Mouse (Mus musculus): ENCODE data around the gene Yipf1.
"Not testable (repeated sequence)": the region's sequence is repeated elsewhere in the genome, so short reads cannot be mapped to it uniquely, and the experiment has no call there.

Gene Yipf1

DNA sequence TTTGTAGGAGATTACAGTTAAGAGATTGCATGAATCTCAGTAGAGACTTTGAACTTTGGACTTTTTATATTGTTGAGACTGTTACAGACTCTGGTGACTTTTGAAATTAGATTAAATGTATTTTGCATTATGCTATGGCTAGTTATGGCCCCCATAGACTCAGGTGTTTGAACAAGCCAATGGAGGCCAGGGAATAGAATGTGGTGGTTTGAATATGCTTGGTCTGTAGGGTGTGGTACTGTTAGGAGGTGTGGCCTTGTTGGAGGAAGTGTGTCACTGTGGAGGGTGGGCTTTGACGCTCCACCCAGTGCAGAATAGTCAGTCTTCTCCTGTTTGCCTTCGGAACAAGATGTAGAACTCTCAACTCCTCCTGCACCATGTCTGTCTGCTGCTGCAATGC is 8.9 kb downstream of the Yipf1 start:
- DNase-seq (ENCODE audit: extremely low spot score): no peak

DNA sequence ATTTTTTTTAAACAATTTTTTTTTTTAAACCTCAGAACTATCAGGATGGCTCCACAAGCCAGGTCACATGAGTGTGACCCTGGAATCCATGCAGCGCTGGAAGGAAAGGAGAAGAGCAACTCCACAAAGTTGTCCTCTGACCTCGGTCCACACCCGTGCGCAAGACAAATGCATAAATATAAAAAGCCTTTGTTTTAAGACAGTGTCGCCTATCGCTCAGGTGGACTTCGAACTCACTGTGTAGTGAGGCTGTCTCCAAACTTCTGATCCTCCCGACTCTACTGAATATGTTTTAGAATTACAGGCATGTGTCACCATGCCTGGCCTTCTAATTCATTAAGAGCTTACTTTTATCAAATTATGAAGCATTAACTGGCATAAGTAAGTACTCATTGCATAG is 14.4 kb downstream of the Yipf1 start:
- DNase-seq (ENCODE audit: extremely low spot score): no peak

DNA sequence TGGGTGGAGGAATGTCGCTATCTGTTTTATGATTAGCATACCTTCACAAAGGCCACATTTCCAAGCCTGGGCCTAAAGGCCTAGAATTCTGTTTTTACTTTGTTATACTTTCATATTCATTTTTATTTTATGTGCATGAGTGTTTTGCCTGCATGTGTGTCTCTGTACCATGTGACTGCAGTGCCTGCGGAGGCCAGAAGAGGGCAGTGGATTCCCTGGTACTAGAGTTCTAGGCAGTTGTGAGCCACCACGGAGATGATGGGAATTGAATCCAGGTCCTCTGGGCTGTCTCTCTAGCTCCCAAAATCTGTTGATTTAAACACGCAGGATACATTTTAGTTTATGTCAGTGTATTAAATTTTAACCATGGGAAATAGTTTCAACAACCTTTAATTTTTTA is 19.4 kb downstream of the Yipf1 start:
- no peak for DNase-seq (ENCODE audit: extremely low spot score)

DNA sequence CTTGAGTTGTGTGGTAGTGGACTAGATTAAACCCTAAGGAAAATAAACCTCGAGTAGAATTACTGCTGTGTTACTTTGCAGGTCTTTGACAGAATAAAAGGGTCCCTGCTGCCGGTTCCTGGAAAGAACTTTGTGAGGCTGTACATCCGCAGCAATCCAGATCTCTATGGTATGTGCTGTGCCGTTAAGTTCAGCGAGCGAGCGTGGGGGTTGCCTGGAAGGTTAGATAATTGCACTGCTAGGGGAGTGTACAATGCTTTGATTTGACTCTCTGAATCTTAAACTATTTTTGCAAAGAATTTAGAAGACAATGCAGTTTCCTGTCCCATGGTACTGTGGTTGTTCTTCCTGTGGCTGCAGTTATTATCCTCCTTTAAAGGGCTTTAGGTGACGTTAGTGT is 22.2 kb downstream of the Yipf1 start:
- no peak for DNase-seq (ENCODE audit: extremely low spot score)

DNA sequence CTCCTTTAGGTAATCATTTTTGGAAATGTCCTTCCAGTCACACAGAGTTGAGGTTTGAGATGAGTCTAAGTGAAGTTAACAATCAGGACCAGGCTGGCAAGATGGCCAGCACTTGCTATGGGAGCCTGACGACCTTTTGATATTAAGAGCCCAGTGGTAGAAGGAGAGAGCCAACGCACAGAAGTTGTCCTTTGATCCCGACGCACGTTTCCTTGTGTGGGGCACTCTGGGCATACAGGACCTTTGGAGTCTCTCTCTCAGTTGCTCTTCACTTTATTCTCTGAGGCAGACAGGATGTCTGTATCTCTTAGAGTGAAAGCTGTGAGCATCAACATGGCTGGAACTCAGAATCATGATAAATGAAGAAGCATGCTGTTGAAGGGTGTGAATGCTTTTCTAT is 23.3 kb downstream of the Yipf1 start:
- no peak for DNase-seq (ENCODE audit: extremely low spot score)

DNA sequence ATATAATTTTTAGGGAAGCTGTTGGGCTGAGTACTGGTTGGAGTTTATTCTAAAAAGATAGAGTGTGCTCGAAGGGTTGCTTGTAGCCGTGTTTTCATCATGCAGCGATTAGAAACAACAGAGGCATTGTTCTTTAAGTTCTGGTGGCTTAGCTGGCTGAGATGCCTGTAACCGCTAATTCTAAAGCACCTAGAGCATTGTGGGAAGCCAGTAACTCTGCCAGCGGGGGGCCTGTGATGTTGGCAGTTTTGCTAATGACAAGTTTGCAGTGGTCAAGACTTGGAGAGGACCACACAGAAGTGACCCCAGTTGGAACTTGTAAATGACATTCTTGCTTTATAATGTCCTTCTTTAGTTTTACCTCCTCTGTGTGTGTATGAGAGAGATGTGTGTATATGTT is 27.2 kb downstream of the Yipf1 start:
- DNase-seq (ENCODE audit: extremely low spot score): no peak

DNA sequence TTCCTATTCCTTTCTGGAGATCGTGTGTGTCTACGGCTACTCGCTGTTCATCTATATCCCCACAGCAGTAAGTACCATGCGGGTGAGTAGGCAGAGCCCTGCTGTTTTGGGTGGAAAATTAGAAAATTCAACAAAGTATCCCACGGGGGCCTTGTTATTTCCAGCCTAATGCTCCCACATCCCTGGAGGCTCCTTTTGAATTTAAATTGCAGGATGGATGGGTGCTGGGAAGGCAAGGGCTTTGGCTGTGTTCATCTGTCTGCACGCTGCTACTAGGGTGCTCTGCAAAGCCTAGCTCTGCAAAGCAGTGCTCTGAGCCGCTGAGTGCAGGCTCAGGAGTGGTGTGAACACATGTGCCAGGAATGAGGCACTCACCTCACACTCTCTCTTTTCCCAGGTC is 30.4 kb downstream of the Yipf1 start:
- no peak for DNase-seq (ENCODE audit: extremely low spot score)

DNA sequence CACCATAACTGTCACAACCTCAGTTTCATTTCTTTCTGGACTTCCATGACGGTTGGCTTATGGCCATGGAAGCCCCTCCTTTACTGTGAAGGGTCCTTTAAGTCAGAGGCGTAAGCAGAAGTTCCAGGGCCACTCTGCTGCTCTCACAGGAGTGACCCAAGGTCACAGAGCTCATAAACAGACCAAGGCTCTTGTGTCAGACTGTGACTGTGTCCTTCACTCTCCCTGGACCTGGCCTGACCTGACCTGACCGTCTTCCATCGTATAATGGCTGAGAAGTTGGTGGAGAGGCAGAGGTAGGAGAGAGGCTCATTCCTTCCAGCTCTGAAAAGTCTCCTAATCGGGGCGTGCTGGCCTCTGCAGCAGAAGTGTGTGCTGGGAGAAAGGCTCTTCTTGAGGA is 33.1 kb downstream of the Yipf1 start:
- DNase-seq (ENCODE audit: extremely low spot score): no peak

DNA sequence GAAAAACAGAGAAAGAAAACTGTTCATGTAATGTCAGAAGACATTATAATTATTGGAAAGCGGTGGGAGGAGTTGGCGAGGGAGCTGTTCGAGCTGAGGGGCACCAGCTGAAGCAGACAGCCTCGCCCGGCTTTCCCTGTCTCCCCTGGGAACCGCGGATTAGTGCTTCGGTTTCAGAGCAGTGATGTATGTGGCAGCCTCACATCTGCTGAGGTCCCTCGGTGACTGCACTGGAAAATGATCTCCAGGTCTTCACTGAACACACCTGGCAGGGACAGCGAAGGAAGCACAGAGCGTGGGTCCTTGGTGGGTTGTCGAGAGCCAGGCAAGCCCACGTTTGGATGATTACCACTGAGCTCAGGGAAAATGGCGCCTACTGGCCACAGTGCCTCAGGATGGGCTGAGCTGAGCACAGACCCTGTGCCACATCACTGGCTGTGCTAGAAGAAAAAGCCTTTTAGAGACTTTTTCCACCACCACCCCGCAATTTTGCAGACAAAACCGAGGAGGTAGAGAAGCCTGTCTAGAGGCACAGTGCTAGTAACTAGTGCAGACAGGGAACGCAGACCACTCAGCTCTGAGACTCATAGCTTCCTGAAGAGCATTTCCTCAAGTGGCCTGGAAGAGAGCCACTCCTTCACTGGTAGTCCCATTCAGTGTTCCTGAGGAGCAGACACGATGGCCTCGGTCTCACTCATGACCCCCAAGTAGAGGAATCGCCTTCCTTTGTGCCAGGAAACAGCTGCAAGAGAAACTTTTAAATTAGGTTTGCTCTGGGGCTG is 34.6 kb downstream of the Yipf1 start:
- no peak for DNase-seq (ENCODE audit: extremely low spot score)

DNA sequence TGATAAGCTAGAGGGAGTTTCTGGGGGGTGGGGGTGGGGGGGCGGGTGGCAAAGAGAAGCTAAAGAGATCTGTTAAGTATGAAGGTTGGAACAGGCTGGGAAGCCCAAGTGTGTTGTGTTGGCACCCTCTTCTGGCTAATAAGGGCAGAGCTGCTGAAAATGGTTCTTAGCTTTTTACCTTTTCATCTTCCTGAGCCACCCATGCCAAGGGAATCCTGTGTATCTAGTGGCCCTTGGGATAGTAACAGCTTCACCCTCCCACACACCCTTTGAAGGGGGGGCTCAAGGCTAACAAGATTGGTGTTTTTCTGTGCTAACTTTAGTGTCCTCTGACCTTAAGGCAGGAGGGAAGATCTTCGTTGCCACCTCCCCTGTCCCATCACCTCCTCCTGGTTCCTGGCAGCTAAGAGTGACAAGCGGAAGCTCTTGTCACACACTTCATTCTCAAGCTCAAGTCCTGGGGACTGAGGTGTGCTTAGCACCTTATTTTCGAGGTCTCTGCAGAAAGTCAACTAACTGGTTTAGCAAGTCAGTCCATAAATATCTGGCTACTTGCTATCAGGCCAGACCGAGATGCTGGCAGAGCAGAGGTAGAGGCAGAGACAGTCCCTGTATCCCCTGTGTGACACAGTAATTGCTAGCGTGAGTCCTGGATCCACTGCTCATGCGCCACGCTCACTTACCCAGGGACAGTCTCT is 35.3 kb downstream of the Yipf1 start:
- DNase-seq (ENCODE audit: extremely low spot score): peak; percentile 34

DNA sequence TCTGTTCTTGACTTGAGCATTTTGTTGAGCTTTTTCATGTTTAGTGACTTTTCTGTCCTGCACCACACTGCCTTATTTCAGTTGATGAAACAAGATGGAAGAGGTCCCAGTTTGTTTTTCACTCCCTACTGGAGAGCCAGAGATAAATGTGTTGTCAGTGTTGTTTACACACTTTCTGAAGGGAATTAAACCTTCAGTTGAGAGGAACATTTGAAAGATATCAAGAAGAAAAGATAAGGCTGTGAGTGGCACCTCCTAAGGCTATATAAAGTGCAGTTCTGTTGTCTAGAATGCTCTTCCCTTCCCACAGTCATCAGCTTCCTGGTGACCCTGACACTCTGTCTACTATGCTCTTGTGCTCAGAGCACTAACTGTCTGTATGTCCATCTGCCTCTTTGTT is 37.2 kb downstream of the Yipf1 start:
- DNase-seq (ENCODE audit: extremely low spot score): no peak

DNA sequence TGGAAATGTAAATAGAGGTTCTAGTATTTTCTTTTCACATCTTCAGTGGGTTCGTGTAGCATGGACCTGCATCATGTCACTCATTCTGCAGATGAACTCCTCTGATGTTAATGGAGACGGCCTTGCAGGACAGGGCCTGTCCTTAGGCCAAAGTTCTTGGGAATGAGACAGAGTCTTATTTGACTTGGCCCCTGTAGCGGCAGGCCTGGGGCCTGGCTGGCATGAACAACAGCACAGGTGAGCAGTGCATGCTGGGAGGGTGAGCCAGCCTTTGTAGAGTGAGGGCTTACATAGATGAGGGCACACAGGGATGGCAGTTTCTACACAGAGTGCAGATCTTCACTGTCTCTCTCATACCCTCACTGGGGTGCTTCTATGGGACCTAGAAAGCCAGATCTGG is 39.4 kb downstream of the Yipf1 start:
- no peak for DNase-seq (ENCODE audit: extremely low spot score)

DNA sequence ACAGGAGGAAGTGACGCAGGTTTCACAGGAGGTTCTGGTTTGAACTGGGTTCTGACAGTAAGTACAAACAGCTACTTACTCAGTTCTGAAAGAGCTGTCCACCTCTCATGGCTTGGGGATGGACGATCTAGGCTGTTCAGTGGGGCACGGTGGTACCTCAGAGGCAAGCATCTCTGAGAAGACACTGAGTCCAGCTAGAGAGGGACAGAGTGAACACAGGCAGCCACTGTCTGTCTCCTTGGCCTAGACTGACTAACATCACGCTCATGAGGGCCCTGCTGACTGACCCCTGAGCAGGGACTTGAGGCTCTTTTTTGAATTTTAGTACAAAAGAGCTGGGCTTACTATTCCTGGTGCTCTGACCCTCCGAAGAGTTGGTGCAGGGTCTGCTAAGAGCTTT is 40.0 kb downstream of the Yipf1 start:
- DNase-seq (ENCODE audit: extremely low spot score): no peak

DNA sequence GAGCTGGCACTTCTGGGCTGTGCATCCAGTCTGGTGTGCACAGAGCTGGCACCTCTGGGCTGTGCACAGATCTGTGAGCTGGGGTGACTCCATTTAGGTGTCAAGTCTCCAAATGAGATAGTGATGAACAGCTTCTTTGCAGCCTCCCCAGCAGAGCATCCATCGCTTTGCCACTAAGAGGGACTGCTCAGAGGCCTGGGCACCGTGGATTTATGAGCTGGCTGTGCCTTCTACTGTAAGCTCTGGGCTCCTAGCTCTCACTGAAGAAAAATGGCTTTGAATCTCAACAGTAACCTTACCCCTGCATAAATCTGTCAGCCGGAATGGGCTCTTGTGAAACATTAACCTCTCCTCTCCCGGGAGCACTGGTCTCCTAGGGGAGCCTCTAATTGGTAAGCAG is 40.4 kb downstream of the Yipf1 start:
- DNase-seq (ENCODE audit: extremely low spot score): peak; percentile 34

DNA sequence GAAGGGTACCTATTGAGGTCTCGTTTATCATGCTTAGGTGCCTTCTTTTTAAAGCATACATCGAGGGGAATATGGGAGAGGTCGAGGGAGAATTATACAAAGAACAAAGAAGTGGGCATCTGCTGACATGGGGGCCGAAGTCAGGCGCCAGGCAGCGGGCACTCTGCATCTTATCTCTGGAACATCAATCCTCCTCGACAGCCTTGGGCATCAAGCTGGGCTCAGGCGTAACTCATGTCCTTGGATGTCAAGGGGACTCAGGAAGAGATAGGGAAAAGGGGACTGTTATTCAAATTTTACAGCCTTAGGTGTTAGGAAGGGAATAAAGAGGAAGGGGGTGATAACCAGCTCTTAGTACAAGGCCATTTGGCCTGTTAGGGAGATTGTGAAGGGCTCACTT is 43.0 kb downstream of the Yipf1 start:
- not testable (repeated sequence) for DNase-seq (ENCODE audit: extremely low spot score)

DNA sequence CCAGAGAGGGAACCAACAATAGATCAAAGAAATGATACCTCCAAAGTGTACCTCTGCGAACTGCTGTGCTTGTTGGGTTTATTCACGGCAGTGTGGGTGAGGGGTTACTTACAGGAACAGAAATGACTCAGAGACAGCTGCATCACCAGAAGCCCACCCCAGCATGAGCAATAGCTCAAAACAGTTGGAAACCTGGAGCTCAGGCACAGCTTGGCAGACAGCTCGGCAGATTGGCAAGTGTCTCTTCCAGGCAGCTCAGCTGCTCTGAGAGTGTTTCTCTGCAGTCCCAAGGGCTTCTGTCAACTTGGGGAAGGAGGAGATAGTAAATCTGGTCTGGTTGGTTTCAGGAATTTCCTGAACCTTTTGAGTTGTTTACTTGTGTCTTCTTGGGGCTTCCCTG is 44.3 kb downstream of the Yipf1 start:
- DNase-seq (ENCODE audit: extremely low spot score): no peak

DNA sequence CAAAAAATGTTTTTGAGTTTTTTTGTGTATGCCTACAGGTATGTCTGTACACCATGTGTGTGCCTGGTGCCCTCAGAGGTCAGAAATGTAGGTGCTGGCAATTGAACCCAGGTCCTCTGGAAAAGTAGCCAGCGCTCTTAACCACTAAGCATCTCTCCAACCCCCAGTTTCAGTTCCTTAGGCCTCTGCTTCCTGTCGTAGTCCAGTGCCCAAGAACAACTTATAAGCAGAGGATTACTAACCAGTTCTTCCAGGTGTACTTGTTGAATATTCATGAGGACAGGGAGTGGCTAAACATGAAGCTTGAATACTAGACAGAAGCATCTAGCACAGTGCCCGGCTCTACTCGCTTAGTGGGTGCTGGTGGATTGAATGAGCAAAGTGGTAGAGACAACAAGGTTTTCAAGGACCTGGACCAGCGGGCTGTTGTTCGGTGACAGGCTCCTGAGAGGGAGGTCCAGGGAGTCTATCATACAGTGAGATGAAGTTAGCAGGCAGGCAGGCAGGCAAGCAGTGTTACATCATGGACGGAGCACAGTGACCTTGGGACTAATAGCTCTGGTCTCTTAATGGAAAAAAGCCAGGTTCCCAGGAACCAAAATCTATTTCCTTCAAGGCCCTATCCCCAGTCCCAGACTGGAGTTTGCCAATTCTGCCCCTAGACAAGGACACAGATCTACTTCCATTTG is 46.4 kb downstream of the Yipf1 start:
- no peak for DNase-seq (ENCODE audit: extremely low spot score)

DNA sequence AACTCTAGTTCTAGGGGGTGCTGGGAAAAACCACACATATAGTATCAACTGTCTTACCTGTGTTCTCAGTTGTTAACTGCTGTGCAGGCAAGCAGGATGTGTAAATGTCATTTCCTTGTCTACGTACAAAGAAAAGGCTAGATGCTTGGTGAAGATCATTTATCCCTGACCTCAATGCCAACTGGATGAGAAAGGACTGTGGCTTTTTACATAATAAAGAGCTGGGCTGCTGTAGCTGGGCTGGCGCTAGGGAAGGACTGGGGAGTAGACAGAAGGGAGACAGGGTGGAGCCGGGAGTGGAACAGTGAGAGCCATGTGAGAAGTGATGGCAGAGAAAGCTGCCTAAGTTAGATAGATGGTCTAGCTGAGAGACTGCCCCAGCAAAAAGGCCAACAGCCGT is 48.6 kb downstream of the Yipf1 start:
- DNase-seq (ENCODE audit: extremely low spot score): no peak

DNA sequence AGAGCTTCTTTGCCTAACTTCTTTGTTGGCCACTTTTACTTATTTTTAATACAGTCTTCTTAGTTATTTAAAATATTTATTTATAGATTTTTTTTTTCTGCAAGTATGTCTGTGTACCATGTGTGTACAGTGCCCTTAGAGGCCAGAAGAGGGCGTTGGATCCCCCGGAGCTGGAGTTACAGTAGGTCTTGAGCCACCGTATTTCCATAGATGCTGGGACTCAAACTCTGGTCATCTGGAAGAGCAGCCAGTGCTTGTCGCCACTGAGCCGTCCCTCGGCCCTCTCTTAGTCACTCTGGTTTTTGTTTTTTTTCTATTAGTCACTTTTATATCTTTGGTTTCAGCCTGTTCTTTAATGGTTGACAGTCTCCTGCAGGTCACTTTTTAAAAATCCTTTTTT is 49.4 kb downstream of the Yipf1 start:
- DNase-seq (ENCODE audit: extremely low spot score): no peak

DNA sequence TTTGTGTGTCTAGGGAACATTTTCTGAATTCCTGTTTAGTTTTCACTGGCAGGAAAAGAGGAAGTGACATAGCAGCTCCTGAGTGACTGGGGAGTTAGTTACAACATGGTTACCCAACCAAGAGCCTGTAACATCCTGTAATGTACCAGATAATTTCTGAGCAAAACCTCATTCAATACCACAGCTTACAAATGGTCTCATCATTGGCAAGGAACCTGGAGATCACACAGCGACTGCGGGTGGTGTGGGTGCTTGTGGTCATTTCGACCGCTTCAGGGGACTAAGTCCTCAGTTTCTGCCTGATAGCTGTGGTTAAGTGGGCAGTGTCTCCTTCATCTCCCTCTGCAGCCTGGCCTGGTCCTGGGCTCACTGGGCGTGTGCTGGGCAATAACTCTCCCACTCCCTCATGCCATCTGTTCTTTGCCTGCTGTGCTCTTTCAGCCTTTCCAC is 50.1 kb downstream of the Yipf1 start:
- DNase-seq (ENCODE audit: extremely low spot score): no peak

DNA sequence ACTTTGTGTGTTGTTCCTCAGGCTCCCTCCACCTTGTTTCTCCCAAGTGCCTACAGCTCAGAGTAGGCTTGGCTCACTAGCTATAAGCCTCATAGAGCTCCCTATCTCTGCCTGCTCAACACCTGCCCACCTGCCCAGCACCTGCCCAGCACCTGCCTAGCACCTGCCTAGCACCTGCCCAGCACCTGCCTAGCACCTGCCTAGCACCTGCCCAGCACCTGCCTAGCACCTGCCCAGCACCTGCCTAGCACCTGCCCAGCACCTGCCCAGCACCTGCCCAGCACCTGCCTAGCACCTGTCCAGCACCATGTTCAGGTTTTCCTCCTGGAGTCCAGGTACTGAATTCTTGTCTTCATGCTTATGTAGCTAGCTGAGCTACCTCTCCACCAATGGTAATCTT is 52.2 kb downstream of the Yipf1 start:
- DNase-seq (ENCODE audit: extremely low spot score): not testable (repeated sequence)

DNA sequence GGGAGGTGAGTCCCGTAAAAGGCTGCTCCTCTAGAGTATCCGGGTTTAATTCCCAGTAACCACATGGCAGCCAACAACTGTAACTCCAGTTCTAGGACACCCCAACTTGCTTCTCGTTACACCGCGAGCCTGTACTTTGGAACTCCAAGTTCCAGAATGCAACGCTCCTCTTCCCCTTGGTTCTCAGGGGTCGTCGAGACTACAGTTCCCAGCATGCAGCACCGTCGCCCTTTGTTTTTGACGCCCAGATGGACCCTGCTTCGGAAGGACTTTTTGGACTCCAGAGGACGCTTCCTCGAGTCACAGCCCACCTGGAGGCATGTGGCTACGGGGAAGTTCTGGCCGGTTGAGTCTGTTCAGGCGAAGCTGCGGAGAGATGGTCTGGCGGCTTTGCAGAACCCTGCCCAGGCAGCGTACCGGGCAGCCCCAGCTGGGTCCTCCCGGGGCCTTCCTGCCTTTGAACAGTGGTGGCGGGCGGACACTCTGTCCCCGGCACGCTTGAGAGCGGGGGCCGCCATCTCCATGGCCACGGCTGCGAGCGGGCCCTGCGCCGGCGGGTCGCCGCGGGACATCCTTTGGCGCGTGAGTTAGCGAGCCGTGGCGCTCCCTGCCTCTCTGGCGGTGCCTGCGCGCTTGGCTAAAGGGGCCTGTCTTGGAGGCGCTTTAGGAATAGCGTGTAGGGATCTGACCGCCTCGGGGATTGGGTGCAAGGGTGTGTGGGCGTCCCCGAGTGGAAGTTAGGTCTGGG is 53.6 kb downstream of the Yipf1 start, which contains the start of gene Ndc1:
Ndc1 (plus strand) TSS at position 218 of the 748 bp plus-strand sequence.
- peak; percentile 95 for DNase-seq (ENCODE audit: extremely low spot score)
